Mouse (Mus musculus) testis, adult 2 months (tissue): Measurements from ENCODE around the gene Tnrc6b. TPM values are rescaled to one million over a fixed set of nuclear protein-coding genes. Genes with fewer than 3 reads are reported as not detected.
"Not testable (repeated sequence)": the region's sequence is repeated elsewhere in the genome, so short reads cannot be mapped to it uniquely, and the experiment has no call there.

Experiments
- H3K27ac ChIP-seq: fragments of 200-500 bp; 2 replicates; pipeline ENCODE4 v1.5.1; 2012; ENCODE audit warnings: low read depth, low read length; ENCODE audit not compliant: control insufficient read depth, insufficient read depth
- H3K27me3 ChIP-seq: fragments of 200-500 bp; 2 replicates; pipeline ENCODE4 v1.6.1; 2012; ENCODE audit warnings: mild to moderate bottlenecking, low read length, moderate library complexity; ENCODE audit not compliant: control insufficient read depth, insufficient read depth
- H3K36me3 ChIP-seq: fragments of 200-500 bp; 2 replicates; pipeline ENCODE4 v1.6.1; 2012; ENCODE audit warnings: mild to moderate bottlenecking, low read length; ENCODE audit not compliant: control insufficient read depth, insufficient read depth
- H3K4me1 ChIP-seq: fragments of 200-500 bp; 2 replicates; pipeline ENCODE4 v1.6.1; 2012; ENCODE audit warnings: low read length; ENCODE audit not compliant: control insufficient read depth, insufficient read depth
- H3K4me3 ChIP-seq: fragments of 200-500 bp; 2 replicates; pipeline ENCODE4 v1.5.1; 2012; ENCODE audit warnings: low read depth, mild to moderate bottlenecking, low read length, moderate library complexity, mixed read lengths; ENCODE audit not compliant: control insufficient read depth
- CTCF ChIP-seq: fragments of 200-500 bp; IDR thresholded peaks from 2 replicates; pipeline ENCODE4 v1.5.1; 2012; ENCODE audit warnings: low read depth, mild to moderate bottlenecking, inconsistent platforms, low read length, moderate library complexity; ENCODE audit not compliant: control insufficient read depth, insufficient read depth, insufficient replicate concordance
- POLR2A ChIP-seq: fragments of 200-500 bp; IDR thresholded peaks from 2 replicates; pipeline ENCODE4 v1.6.1; 2012; ENCODE audit warnings: low read depth, mild to moderate bottlenecking, inconsistent platforms, low read length, moderate library complexity; ENCODE audit not compliant: control insufficient read depth
- polyA plus RNA-seq: library from polyadenylated mRNA; depleted of rRNA; stranded (reverse); fragments of >200 nt; gene quantifications from 2 replicates; pipeline ENCODE4 v1.2.3, GENCODE M21; 2012

Tnrc6b gene
- polyA plus RNA-seq, 1 experiment = 26.5 TPM

- H3K36me3 ChIP-seq = no peaks in the 10 kb centered on the region
- H3K4me3 ChIP-seq = no peak overlapping the region
- TF ChIP-seq POLR2A (no peak), CTCF (no peak)
- H3K27ac ChIP-seq = no peak overlapping the region
- H3K27me3 ChIP-seq = no peaks in the 10 kb centered on the region
- H3K4me1 ChIP-seq = no peaks in the 10 kb centered on the region
Measured at GRCm38 (mm10) chr15:80913803-80914202, 202.7 kb downstream of the Tnrc6b start.

GRCm38 (mm10) chr15:80915850-80916249 is 204.7 kb downstream of the Tnrc6b start:
- Histone ChIP-seq H3K4me1 (no peaks in the 10 kb centered on the region), H3K4me3 (no peak overlapping the region), H3K36me3 (no peaks in the 10 kb centered on the region), H3K27me3 (no peaks in the 10 kb centered on the region), H3K27ac (no peak overlapping the region)
- TF ChIP-seq CTCF (no peak), POLR2A (no peak)

GRCm38 (mm10) chr15:80916621-80917020 is 205.5 kb downstream of the Tnrc6b start:
- Histone ChIP-seq H3K36me3 (no peaks in the 10 kb centered on the region), H3K27ac (no peak overlapping the region), H3K4me3 (no peak overlapping the region), H3K4me1 (no peaks in the 10 kb centered on the region), H3K27me3 (no peaks in the 10 kb centered on the region)
- TF ChIP-seq POLR2A (no peak), CTCF (no peak)

GRCm38 (mm10) chr15:80920346-80920745 is 209.2 kb downstream of the Tnrc6b start:
- Histone ChIP-seq H3K27ac (no peak overlapping the region), H3K27me3 (no peaks in the 10 kb centered on the region), H3K4me3 (no peak overlapping the region), H3K36me3 (no peaks in the 10 kb centered on the region), H3K4me1 (no peaks in the 10 kb centered on the region)
- no peak for TF ChIP-seq CTCF

DNA sequence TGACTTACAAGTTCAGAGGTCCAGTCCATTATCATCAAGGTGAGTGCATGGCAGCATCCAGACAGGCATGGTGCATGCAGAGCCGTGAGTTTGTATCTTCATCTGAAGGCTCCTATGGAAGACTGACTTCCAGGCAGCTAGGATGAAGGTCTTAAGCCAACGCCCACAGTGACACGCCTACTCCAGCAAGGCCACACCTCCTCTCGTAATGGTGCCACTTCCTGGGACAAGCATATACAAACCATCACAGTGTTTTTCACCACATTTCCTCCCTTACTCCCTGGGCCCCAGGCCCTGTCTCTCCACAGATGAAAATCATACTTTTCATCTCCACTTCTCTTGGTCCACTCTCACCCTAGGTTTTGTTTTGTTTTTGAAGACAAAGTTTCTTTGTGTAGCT is 210.7 kb downstream of the Tnrc6b start:
- TF ChIP-seq CTCF (no peak), POLR2A (no peak)
- Histone ChIP-seq H3K4me3 (no peak overlapping the region), H3K27me3 (no peaks in the 10 kb centered on the region), H3K4me1 (no peaks in the 10 kb centered on the region), H3K36me3 (no peaks in the 10 kb centered on the region), H3K27ac (no peak overlapping the region)

DNA sequence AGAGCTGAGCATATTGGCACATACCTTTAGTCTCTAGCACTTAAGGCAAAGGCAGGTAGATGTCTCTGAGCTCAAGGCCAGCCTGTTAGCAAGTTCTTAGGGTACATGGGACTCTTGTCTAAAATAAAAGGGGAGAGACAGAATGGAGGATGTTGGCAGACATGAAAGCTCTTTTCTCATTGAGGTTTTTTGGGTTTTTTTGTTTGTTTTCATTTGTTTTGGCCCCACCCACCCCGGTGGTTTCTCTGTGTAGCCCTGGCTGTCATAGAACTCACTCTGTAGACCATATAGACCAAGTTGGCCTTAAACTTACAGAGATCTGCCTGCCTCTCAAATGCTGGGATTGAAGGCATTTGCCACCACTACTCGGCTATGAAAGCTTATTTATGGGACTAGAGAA is 213.1 kb downstream of the Tnrc6b start:
- no peak overlapping the region for H3K27ac ChIP-seq
- H3K36me3 ChIP-seq = no peaks in the 10 kb centered on the region
- TF ChIP-seq CTCF (no peak), POLR2A (no peak)
- no peaks in the 10 kb centered on the region for H3K27me3 ChIP-seq
- no peaks in the 10 kb centered on the region for H3K4me1 ChIP-seq
- no peak overlapping the region for H3K4me3 ChIP-seq

DNA sequence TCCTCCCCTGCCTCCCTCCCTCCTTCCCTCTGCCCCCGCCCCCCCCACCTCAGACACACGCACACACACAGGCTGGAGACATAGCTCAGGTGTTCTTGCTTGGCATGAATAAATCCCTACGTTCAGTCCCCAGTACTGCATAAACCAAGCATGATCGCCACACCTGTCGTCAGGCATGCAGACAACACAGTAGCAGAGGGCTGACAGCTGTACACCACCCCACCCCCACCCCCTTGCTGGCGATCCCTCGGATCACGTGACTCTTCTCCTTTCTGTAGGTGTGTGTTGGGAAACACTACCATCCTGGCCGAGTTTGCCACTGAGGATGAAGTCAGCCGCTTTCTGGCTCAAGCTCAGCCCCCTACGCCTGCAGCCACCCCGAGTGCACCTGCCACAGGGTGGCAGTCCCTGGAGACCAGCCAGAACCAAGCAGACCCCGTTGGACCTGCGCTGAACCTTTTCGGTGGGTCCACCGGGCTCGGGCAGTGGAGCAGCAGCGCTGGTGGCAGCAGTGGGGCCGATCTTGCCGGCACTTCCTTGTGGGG is 217.8 kb downstream of the Tnrc6b start:
- Histone ChIP-seq H3K27ac (no peak overlapping the region), H3K27me3 (no peaks in the 10 kb centered on the region), H3K4me1 (no peaks in the 10 kb centered on the region), H3K36me3 (no peaks in the 10 kb centered on the region), H3K4me3 (no peak overlapping the region)
- TF ChIP-seq POLR2A (no peak), CTCF (no peak)

GRCm38 (mm10) chr15:80930048-80930571 is 219.0 kb downstream of the Tnrc6b start:
- Histone ChIP-seq H3K4me1 (no peaks in the 10 kb centered on the region), H3K27me3 (no peaks in the 10 kb centered on the region), H3K36me3 (no peaks in the 10 kb centered on the region), H3K27ac (no peak overlapping the region), H3K4me3 (no peak overlapping the region)
- TF ChIP-seq CTCF = no peak
- no peak for TF ChIP-seq POLR2A

DNA sequence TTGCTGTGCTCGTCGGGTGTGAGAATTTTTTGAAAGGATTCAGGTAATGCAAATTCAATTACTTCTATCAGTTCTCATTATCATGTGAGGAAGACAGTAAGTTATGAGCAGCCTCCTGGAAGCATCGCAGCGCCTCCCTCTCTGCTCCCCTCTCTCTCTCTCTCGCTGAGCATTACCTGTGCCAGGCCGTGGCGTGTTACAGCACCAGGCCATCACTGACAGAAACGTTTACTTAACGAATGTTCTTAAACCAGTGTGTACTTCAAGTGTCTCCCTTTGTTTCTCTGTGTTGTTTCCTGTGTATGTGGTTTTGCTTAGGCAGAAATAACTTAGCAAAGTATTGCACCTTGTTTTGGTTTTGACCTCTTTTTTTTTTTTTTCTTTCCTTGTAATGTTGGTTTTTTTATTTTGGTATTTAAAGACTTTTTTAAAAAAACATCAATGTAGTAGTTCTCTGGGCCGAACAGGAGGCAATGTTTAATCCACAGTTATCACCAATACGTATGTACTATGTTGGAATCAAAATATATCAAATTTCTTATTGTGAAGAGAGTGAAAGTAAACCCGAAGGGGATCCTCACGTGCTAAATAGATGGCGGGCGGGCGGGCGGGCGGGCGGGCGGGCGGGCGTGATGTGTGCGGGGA is 219.7 kb downstream of the Tnrc6b start:
- H3K4me1 ChIP-seq, H3K36me3 ChIP-seq, H3K27me3 ChIP-seq, H3K4me3 ChIP-seq, H3K27ac ChIP-seq: not testable (repeated sequence)
